Mouse (Mus musculus) myocyte (in vitro differentiated cells): ENCODE measurements around the gene Npvf.

Experiments used
- CEBPB ChIP-seq: IDR thresholded peaks from 2 replicates; pipeline ENCODE4 v1.6.1; 2011; ENCODE audit warnings: mild to moderate bottlenecking, moderate library complexity; ENCODE audit not compliant: poor library complexity, insufficient read depth, severe bottlenecking
- MAX ChIP-seq: IDR thresholded peaks from one replicate; pipeline ENCODE4 v1.6.1; 2011; ENCODE audit warnings: low read depth, mild to moderate bottlenecking, control low read depth
- MYOD1 ChIP-seq, 3 experiments: IDR thresholded peaks; one replicate each; pipeline ENCODE4 v1.6.1; 2011; ENCODE audit warnings: control low read depth in 2 of 3, low read depth in 2 of 3, mild to moderate bottlenecking in 2 of 3, moderate library complexity in 1 of 3; ENCODE audit not compliant: insufficient read length in 2 of 3, control insufficient read depth in 1 of 3
- MYOG ChIP-seq, 3 experiments: IDR thresholded peaks; one replicate each; pipeline ENCODE4 v1.6.1; 2011; ENCODE audit warnings: control low read depth in 2 of 3, low read depth in 2 of 3, mild to moderate bottlenecking in 2 of 3; ENCODE audit not compliant: insufficient read length in 2 of 3, control insufficient read depth in 1 of 3, insufficient read depth in 1 of 3
- POLR2A ChIP-seq: IDR thresholded peaks from one replicate; pipeline ENCODE4 v1.6.1; 2011; ENCODE audit warnings: low read depth, mild to moderate bottlenecking, control low read depth, moderate library complexity; ENCODE audit not compliant: insufficient read length
- POLR2AphosphoS2 ChIP-seq: IDR thresholded peaks from one replicate; pipeline ENCODE4 v1.6.1; 2011; ENCODE audit warnings: low read depth, control low read depth; ENCODE audit not compliant: insufficient read length
- REST ChIP-seq: IDR thresholded peaks from one replicate; pipeline ENCODE4 v1.6.1; 2011; ENCODE audit warnings: mild to moderate bottlenecking, control low read depth, moderate library complexity; ENCODE audit not compliant: insufficient read depth, insufficient read length
- TCF12 ChIP-seq: IDR thresholded peaks from one replicate; pipeline ENCODE4 v1.6.1; 2011; ENCODE audit warnings: mild to moderate bottlenecking, control low read depth; ENCODE audit not compliant: poor library complexity, insufficient read depth, severe bottlenecking
- USF1 ChIP-seq: IDR thresholded peaks from one replicate; pipeline ENCODE4 v1.6.1; 2011; ENCODE audit warnings: low read depth, mild to moderate bottlenecking, control low read depth, moderate library complexity

GRCm38 (mm10) chr6:50662925-50663583 lies 8.8 kb upstream of the Npvf start:
- TF ChIP-seq USF1 (no peak), POLR2A (no peak), TCF12 (no peak), CEBPB (no peak), REST (no peak), POLR2AphosphoS2 (no peak), MAX (no peak), MYOD1 (IDR thresholded peaks at IDR 0.05; ENCODE audit: control insufficient read depth in 1 of 3, insufficient read length in 2 of 3, low read depth in 2 of 3) (no peak), MYOG (IDR thresholded peaks at IDR 0.05; ENCODE audit: control insufficient read depth in 1 of 3, insufficient read depth in 1 of 3, insufficient read length in 2 of 3, low read depth in 2 of 3) (no peak)
